Mouse (Mus musculus) megakaryocyte, embryonic 14.5 days (primary cell): ENCODE data around the gene Zbtb20.

Source experiments
- FLI1 ChIP-seq: IDR thresholded peaks from 2 replicates; pipeline ENCODE4 v1.6.1; 2012; ENCODE audit warnings: low read length, inconsistent platforms, mixed read lengths
- GATA1 ChIP-seq: IDR thresholded peaks from 3 replicates; pipeline ENCODE4 v1.6.1; 2012; ENCODE audit warnings: mixed read lengths, low read length, inconsistent platforms, borderline replicate concordance

DNA sequence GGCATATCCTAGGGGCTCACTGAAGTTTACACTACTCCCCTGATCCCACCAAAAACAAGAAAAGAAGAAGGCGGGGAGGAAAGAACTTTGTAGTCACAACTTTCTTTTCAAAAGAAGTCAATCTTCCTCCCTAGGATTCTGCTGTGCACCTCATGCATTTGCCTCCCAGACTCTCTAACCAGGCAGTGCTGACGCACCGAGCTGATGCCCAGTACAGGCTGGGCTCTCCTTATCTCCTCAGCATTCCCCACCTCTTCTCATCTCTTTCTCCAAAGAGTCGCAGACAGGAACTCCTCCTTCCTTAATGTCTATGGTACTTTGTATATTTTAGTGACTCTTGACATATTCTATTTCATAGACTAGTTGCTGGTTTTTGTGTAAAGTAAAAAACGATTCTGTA lies 638.3 kb downstream of the Zbtb20 start:
- TF ChIP-seq GATA1 = no peak
- no peak for TF ChIP-seq FLI1
